Mouse (Mus musculus) ES-Bruce4 (cell line): ENCODE measurements at regions not wholly inside any gene's neighbourhood (a gene's known extent, or its start where the extent isn't known, plus 50 kb on each side); places are given as distances from the start of the nearest gene placed in this dataset.

ENCODE experiments used
- CTCF ChIP-seq: IDR thresholded peaks from one replicate; pipeline ENCODE4 v1.8.1; 2011; ENCODE audit warnings: low read depth, low read length
- POLR2A ChIP-seq: IDR thresholded peaks from one replicate; pipeline ENCODE4 v1.8.1; 2011; ENCODE audit warnings: low read length; ENCODE audit not compliant: insufficient read depth

DNA sequence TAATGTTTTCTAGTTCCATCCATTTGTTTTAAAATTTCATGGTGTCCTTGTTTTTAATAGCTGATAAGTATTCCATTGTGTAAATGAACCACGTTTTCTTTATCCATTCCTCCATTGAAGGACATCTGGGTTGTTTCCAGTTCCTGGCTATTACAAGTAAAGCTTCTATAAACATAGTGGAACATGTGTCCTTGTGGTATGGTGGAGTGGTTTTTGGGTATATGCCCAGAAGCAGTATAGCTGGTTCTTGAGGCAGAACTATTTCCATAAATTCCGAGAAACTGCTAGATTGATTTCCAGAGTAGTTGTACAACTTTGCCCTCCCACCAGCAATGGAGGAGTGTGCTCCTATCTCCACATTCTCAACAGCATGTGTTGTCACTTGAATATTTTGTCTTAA lies 858.8 kb downstream of the Car8 start:
- TF ChIP-seq CTCF, result no peak
- TF ChIP-seq POLR2A, result no peak
